Mouse (Mus musculus) embryonic stem cell, embryonic (primary cell): ENCODE measurements around the gene Cntd1.

Experiments
- CTCF ChIA-PET, 4 experiments: fragments of 300-600 bp in 2 of 4; fragments of 350-600 bp in 2 of 4; sonication (Branson Sonifier 250); formaldehyde crosslinking; loops; one replicate each; lab custom pipeline; 2022; ENCODE audit warnings: inconsistent platforms in 2 of 4; lab: Charles Lee
- POLR2A ChIA-PET, 4 experiments: fragments of 300-600 bp in 2 of 4; fragments of 350-600 bp in 2 of 4; sonication (Branson Sonifier 250); formaldehyde crosslinking; loops; one replicate each; lab custom pipeline; 2022; ENCODE audit warnings: antibody characterized with exemption in 4 of 4, inconsistent platforms in 1 of 4; lab: Charles Lee

Cntd1 gene

DNA sequence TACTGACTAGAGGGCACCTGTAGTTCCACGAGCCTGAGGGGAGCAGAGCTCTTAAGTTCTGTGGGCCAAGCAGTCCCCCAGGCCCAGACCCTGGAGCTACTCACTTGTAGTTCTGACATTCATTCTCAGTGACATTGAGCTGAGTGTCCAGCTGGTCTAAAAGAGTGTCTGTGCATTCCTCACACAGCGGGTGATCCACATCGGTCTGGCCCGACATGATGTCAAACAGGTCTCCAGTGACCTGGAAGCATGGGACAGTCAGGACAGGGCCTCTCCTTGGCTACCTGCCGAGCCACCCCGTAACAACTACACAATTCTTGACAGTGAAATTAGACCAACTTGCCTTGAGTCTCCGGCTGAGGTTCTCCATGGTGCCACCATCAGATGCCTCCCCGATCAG lies 16.4 kb downstream of the Cntd1 start:
- CTCF ChIA-PET: interaction anchor here in 2 of 4 experiments (0.6 to 1.5 kb wide), 6 partner anchors 13 to 144 kb away, joined by 3 to 7 read pairs (median 5); partner anchors contain the start of genes Cntd1 (in 1 of the 2) and Coa3 (in 1 of the 2)
- POLR2A ChIA-PET: interaction anchor here (0.6 to 1.9 kb wide), 15 partner anchors 12 to 1233 kb away, joined by 3 to 10 read pairs (median 4); partner anchors contain the start of genes Rpl27 (in 2 of the 4), Wnk4 (in 2 of the 4), Cntd1 (in 1 of the 4) and Coa3 (in 1 of the 4)

DNA sequence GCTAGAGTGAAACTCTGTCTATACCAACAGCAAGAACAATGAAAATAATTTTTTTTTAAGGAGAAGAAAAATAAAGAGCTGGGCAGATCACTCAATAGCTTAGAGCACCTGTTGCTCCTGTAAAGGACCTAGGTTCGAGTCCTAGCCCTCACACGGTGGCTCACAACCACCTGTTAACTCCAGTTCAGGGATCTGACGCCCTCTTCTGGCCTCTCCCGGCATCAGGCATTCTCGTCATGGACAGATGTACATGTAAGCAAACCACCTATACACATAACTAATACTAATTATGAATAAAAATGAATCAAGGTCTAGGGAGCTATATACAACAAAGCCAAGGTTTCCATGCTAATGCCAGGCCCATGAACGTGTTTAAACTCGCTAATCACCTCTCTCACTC lies 22.1 kb downstream of the Cntd1 start:
- ChIA-PET POLR2A (interaction anchor here in 3 of 4 experiments (0.6 to 2.8 kb wide), 16 partner anchors 12 to 141 kb away, joined by 3 to 29 read pairs (median 4); partner anchors contain the start of genes Cntd1 (in 2 of the 3), Coa3 (in 2 of the 3), Rpl27 (in 2 of the 3) and Psme3 (in 1 of the 3)), CTCF (interaction anchor here in 2 of 4 experiments (0.6 to 2.4 kb wide), 8 partner anchors 22 to 183 kb away, joined by 3 to 15 read pairs (median 6); partner anchors contain the start of genes Aarsd1 (in 1 of the 2), Cntd1 (in 1 of the 2), Coa3 (in 1 of the 2) and Wnk4 (in 1 of the 2))

DNA sequence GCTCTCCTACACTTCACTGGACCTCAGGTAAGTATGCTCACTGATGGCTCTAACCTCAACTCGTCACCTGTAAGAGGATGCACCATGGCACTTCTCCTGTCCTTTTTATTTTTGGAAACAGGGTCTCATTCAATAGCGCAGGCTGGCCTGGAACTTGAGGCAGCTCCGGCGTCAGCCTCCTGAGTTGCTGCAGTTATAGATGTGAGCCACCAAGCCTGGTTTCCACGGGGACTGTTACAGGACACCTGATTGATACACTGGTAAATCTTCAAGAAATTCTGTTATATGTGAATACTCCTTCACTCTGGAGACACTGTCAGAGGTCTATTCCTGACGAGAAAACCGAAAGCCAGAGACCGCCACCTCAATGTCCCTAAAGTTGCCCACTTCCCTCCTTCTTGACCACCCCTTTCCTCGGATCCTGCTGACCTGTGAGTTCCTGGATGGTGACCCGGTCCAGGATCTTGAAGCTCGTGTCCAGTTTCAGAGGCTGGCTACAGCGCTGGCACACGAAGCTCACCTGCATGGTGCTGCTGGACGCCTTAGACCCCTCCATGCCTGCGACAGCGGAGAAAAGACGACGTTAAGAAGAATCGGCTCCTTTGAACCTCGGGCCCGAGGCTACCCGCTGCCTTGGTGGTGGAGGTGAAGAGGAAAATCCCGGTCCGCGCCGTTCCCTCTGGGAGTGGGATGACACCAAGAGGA lies 22.6 kb downstream of the Cntd1 start:
- POLR2A ChIA-PET: interaction anchor here (0.6 to 2.8 kb wide), 69 partner anchors 9 to 981 kb away, joined by 3 to 29 read pairs (median 4); partner anchors contain the start of genes Psme3 (in 4 of the 4), Rpl27 (in 3 of the 4), Cntd1 (in 2 of the 4) and Coa3 (in 2 of the 4)
- CTCF ChIA-PET: interaction anchor here (0.5 to 2.4 kb wide), 81 partner anchors 8 to 946 kb away, joined by 3 to 26 read pairs (median 4); partner anchors contain the start of genes Cntd1 (in 4 of the 4), Coa3 (in 4 of the 4), Vps25 (in 2 of the 4) and Wnk4 (in 2 of the 4)

DNA sequence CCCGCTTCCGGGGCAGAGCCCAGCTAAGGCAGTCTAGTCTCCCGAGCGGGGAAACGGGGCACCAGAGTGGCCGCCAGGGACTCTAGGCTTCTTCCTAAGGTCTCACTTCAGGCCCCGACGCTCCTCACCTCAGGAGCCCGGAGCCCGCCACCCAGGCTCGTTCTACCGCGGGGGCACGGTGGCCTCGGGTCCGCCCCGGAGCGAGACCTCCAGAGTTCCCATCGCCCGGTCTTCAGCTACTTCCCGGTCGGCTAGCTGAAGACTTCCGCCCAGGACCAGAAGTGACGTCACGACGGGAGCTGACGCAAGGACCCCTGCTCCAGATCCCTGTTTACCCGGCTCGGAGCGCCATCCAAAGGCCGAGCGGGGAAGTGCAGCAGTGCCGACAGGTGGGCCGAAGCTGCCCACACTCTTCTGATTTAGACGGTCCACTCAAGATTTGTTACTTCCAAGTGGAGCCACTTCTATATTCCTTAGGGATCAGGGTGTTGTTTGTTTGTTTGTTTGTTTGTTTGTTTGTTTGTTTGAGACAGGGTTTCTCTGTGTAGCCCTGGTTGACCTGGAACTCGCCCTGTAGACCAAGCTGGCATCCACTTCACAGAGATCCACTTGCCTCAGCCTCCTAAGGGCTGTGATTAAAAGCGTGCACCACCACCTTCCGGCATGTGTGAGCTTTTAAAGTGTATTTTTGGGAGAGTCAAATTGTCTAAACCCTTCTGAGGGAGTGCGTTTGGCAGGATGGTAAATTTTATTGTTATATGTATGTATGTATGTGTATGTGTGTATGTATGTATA lies 23.4 kb downstream of the Cntd1 start, which contains the start of gene Becn1:
Gene Becn1, minus strand, starts transcription at position 283 of the 795 bp plus-strand sequence.
- ChIA-PET CTCF (interaction anchor here (0.5 to 2.4 kb wide), 95 partner anchors 9 to 947 kb away, joined by 3 to 26 read pairs (median 4); partner anchors contain the start of genes Cntd1 (in 4 of the 4), Coa3 (in 4 of the 4), Wnk4 (in 3 of the 4) and Rpl27 (in 2 of the 4)), POLR2A (interaction anchor here (0.6 to 2.8 kb wide), 74 partner anchors 8 to 1518 kb away, joined by 3 to 29 read pairs (median 4); partner anchors contain the start of genes Psme3 (in 4 of the 4), Cntd1 (in 3 of the 4), Coa3 (in 3 of the 4) and Rpl27 (in 3 of the 4))

DNA sequence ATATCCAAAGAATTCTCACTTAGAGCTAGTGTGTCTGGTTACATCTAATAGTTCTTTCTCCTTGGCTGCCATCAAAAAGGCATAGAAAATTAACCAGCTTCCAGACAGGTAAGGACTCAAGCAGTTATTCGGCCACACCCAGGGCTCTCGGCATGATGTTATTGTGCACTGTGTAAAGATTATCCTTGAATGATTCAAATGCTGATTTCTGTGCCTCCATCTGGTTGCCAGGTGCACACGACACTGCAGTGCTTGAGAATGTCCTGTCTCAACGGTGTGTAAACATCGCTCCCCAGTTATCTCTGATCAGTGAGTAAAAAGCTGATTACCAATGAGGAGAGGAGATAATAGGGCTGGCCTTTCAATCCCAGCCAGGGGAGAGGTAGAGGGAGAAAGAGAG lies 28.9 kb downstream of the Cntd1 start:
- POLR2A ChIA-PET: interaction anchor here in 3 of 4 experiments (0.5 to 2.2 kb wide), 14 partner anchors 8 to 988 kb away, joined by 3 to 9 read pairs (median 4); partner anchors contain the start of genes Rpl27 (in 2 of the 3), Aoc2 (in 1 of the 3), Cntd1 (in 1 of the 3) and Coa3 (in 1 of the 3)

DNA sequence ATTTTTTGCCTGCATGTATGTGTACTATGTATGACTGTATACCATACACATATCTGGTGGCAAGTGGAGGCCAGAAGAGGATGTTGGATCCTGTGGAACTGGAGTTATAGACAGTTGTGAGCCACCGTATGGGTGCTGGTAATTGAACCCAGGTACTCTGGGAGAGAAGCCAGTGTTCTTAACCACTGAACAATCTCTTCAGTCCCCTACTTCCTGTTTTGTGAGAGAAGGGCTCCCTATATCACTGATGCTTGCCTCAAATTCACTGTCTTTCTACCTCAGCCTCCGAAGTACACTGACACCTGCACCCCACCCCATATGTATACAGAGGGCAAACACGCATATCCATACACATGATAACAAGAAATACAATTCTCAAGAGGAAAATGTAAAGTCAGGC lies 32.3 kb downstream of the Cntd1 start:
- CTCF ChIA-PET: interaction anchor here in 1 of 4 experiments (0.6 kb wide), 1 partner anchor 87 kb away, joined by 3 read pairs; no protein-coding TSS in a partner anchor
- POLR2A ChIA-PET: interaction anchor here in 1 of 4 experiments (0.9 kb wide), 1 partner anchor 131 kb away, joined by 4 read pairs; the partner anchor contains the start of gene Rpl27

More for the DNA sequence above, 28.9 kb downstream of the Cntd1 start:
- CTCF ChIA-PET: interaction anchor here in 3 of 4 experiments (0.5 to 1.2 kb wide), 6 partner anchors 16 to 233 kb away, joined by 3 to 4 read pairs (median 3); partner anchors contain the start of genes Cntd1 (in 1 of the 3), Coa3 (in 1 of the 3) and Rpl27 (in 1 of the 3)

DNA sequence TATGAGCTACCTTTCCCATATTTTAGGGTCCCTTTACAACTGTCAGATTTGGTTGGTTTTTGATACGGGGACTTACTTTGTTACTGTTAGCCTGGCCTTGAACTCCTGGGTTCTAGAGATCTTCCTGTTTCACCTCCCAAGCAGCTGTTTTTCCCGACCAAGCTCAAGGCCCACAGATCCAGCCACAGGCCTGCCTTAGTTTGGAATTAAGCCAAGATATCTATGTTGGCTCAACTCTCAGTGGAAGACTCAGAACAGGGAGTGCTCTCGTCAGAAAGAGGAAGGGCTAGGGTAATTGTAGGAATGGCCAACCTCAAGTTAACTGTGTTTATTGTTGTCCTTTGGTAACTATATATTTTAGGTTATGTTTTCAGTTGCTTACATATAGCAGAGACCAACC lies 33.3 kb downstream of the Cntd1 start:
- ChIA-PET CTCF (interaction anchor here in 3 of 4 experiments (0.6 to 1.1 kb wide), 3 partner anchors 10 to 83 kb away, joined by 3 read pairs; partner anchors contain the start of genes Aoc2 (in 1 of the 3) and Becn1 (in 1 of the 3)), POLR2A (interaction anchor here in 2 of 4 experiments (0.7 to 1.4 kb wide), 3 partner anchors 10 to 122 kb away, joined by 3 to 4 read pairs (median 4); partner anchors contain the start of gene Becn1 (in 2 of the 2))

DNA sequence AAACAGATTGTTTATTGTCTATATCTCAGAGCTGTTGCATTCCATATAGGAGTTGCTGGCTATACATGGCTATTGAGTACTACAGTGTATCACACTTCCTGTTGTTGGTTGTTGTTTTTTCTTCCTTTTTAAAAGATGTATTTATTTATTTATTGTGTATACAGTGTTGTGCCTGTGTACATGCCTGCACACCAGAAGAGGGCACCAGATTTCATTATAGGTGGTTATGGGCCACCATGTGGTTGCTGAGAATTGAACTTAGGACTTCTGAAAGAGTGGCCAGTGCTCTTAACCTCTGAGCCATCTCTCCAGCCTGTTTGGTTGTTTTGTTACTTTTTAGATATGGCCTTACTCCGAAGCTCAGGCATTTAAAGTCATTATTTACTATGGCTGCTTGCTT lies 35.8 kb downstream of the Cntd1 start:
- POLR2A ChIA-PET: interaction anchor here (0.7 to 4.3 kb wide), 24 partner anchors 9 to 1872 kb away, joined by 3 to 25 read pairs (median 4); partner anchors contain the start of genes Becn1 (in 3 of the 4), Rpl27 (in 2 of the 4), Rnd2 (in 1 of the 4) and Vps25 (in 1 of the 4)

DNA sequence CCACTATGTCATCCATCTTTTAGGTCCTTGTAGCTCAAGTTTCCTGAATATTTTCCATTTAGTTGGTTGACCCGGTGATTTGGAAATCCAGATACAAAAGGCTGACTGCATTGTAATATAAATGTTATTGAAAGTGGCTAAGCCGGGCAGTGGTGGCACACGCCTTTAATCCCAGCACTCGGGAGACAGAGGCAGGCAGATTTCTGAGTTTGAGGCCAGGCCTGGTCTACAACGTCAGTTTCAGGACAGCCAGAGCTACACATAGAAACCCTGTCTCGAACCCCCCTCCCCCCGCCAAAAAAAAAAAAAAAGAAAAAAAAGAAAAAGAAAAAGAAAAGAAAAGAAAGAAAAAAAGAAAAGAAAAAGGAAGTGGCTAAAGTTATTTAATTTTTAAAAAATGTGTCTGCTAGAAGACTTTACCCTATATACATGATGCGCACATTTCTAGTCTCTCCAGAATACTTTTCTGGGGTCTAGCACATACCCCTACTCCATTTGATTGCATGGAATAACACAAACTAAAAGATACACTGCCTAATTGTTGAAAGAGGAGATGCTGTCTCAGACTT lies 36.4 kb downstream of the Cntd1 start:
- POLR2A ChIA-PET: interaction anchor here (0.6 to 4.3 kb wide), 29 partner anchors 8 to 1871 kb away, joined by 3 to 25 read pairs (median 4); partner anchors contain the start of genes Becn1 (in 4 of the 4), Rpl27 (in 2 of the 4), Aarsd1 (in 1 of the 4) and Rnd2 (in 1 of the 4)
- CTCF ChIA-PET: interaction anchor here (0.5 to 1.3 kb wide), 7 partner anchors 8 to 820 kb away, joined by 3 to 5 read pairs (median 3); partner anchors contain the start of genes Becn1 (in 2 of the 4) and Ramp2 (in 1 of the 4)

More for the DNA sequence above, 35.8 kb downstream of the Cntd1 start:
- CTCF ChIA-PET: interaction anchor here (0.6 to 1.3 kb wide), 7 partner anchors 9 to 187 kb away, joined by 3 to 18 read pairs (median 3); partner anchors contain the start of genes Becn1 (in 2 of the 4), Ramp2 (in 1 of the 4) and Rpl27 (in 1 of the 4)

DNA sequence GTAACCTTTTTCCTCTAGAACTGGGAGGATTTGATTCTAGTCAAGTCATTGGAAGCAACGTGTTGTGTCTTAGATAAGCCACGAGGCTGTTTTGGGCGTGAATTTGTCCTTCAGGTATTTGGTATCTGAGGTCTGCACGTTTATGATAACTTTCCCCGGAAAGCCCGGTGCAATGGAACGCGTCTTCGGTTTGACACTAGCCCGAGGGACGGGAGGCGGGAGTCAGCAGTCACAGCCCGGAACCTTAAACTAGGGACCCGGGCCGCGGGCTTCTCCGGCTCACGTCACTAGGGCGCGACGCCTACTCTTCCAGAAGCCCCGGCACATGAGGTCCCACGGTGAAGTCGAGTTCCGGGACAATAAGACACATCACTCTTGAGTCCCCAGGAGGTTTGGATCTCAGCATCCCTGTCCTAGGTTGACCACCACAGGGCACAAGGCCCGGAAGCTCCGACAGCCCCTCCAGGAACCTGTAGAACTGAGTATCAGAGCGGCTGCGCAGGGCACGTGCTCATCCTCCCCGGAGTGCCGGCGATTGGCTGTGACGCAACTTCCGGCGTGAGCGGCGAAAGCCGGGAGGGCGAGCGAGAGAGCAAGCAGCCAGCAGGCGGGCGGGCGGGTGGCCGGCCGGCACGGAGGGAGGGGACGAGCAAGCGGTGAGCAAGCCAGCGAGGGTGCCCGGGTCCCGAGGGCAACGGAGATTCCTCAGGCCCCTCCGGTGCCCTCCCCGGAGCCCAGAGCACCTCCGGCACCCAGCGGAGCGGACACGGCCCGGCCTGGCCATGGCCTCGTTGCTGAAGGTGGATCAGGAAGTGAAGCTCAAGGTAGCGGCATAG lies 37.1 kb downstream of the Cntd1 start, which contains the start of gene Psme3:
Gene Psme3, plus strand, starts transcription at position 549 of the 836 bp plus-strand sequence.
- CTCF ChIA-PET: interaction anchor here in 2 of 4 experiments (0.6 to 1.3 kb wide), 3 partner anchors 70 to 233 kb away, joined by 3 to 4 read pairs (median 3); partner anchors contain the start of genes Coasy (in 1 of the 2), Ramp2 (in 1 of the 2) and Rpl27 (in 1 of the 2)
- POLR2A ChIA-PET: interaction anchor here (0.5 to 4.3 kb wide), 43 partner anchors 8 to 659 kb away, joined by 3 to 25 read pairs (median 4); partner anchors contain the start of genes Becn1 (in 4 of the 4), Rpl27 (in 4 of the 4), Cntd1 (in 3 of the 4) and Coa3 (in 3 of the 4)

DNA sequence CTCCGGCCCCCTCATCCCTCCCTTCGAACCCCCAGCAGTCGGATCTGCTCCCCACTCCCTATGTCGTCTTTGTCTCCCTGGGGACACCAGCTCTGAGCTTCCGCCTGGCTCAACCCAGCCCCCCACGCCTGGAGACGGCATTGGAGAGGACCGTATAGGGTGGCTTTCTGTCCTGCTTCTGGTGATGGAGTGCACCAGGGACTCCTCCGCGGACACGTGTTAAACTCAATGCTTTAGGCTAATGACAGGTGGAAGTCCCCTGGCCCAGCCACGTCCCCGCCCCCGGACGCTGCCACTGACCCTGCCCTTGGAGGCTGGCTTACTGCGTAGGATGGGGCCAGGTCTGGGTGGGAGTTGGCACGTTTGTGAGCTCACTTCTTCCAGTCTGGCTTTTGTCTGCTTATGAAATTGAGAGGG lies 37.7 kb downstream of the Cntd1 start:
- ChIA-PET CTCF (interaction anchor here in 1 of 4 experiments (0.6 kb wide), 2 partner anchors 126 to 234 kb away, joined by 3 to 4 read pairs; partner anchors contain the start of genes Coasy and Rpl27), POLR2A (interaction anchor here (0.5 to 4.3 kb wide), 39 partner anchors 8 to 660 kb away, joined by 3 to 25 read pairs (median 4); partner anchors contain the start of genes Becn1 (in 4 of the 4), Rpl27 (in 4 of the 4), Cntd1 (in 3 of the 4) and Coa3 (in 3 of the 4))

DNA sequence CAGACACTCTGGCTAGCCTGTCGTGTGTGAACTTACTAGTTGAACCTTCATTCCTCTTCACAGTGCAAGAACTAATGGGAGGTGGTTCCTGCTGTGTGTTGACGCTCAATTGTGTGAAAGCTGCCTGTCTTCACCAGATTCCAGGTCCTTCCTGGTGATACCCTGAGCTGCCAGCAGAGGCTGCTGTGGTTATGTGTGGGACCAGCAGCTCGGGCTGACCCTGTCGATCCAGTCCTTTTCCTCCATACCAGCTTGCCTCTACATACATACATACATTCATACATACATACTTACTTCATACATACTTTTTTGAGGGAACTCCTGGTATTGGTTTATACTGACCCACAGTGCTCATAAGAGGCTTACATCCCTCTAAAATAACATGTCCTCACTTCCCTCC lies 44.8 kb downstream of the Cntd1 start:
- ChIA-PET POLR2A (interaction anchor here (0.6 to 7.7 kb wide), 30 partner anchors 9 to 259 kb away, joined by 3 to 61 read pairs (median 4); partner anchors contain the start of genes Rpl27 (in 3 of the 4), Becn1 (in 2 of the 4), Aarsd1 (in 1 of the 4) and Tmem106a (in 1 of the 4)), CTCF (interaction anchor here (0.5 to 9.7 kb wide), 42 partner anchors 8 to 925 kb away, joined by 3 to 105 read pairs (median 4); partner anchors contain the start of genes Becn1 (in 3 of the 4), Rpl27 (in 3 of the 4), BC030867 (in 1 of the 4) and Cntd1 (in 1 of the 4))

DNA sequence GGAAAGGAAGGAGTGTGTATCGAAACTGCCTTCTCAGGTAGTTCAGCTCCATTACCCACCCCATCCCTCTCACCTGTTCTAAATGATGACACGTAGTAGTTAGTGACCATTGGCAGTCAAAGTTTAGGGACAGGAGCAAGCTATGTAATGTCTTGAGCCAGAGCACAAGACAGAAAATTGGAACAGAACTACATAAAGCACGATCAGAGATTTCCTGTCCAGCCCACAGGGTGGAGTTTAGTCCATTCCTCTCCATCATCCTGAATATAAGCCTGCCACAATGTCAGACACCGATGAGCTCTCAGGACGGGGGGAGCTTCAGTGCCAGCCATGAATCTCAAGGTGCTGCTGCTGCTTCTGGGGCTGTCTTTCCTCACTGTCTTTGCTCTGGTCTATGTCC lies 46.0 kb downstream of the Cntd1 start, which contains the start of gene Aoc2:
Gene Aoc2, plus strand, starts transcription at position 301 of the 400 bp plus-strand sequence.
- CTCF ChIA-PET: interaction anchor here (0.6 to 9.7 kb wide), 15 partner anchors 10 to 148 kb away, joined by 3 to 105 read pairs (median 7); partner anchors contain the start of genes Becn1 (in 1 of the 4), Rnd2 (in 1 of the 4), Rpl27 (in 1 of the 4) and Vat1 (in 1 of the 4)
- POLR2A ChIA-PET: interaction anchor here (0.6 to 7.7 kb wide), 27 partner anchors 8 to 153 kb away, joined by 3 to 61 read pairs (median 4); partner anchors contain the start of genes Rpl27 (in 3 of the 4), Psme3 (in 2 of the 4), Becn1 (in 1 of the 4) and Cntd1 (in 1 of the 4)
